Mouse (Mus musculus) heart, postnatal 10 days (tissue): ENCODE measurements around the gene Dpp6. TPM values are rescaled to one million over a fixed set of nuclear protein-coding genes. Genes with fewer than 3 reads are reported as not detected.

Source experiments
- DNase-seq, 2 experiments: peaks; one replicate each; pipeline ENCODE4 v3.0.0; 2021
- intact Hi-C: fragments of 180-260 bp; cut with DNase I; formaldehyde crosslinking; loops from one replicate; pipeline ENCODE4 v1.15.1; 2025
- total RNA-seq, 2 experiments: library from RNA; stranded (reverse); gene quantifications; 2 replicates each; pipeline ENCODE4 v1.2.3; 2021

Gene Dpp6
- total RNA-seq, 2 experiments from 2014 or later = 0.10 TPM; not detected in 1

GRCm38 (mm10) chr5:27191242-27191969 lies 374.4 kb downstream of the Dpp6 start:
- intact Hi-C loops = no loop called here
- no peak for DNase-seq

- intact Hi-C loops = no loop called here
These were observed 377.2 kb downstream of the Dpp6 start for GRCm38 (mm10) chr5:27194157-27194556.

GRCm38 (mm10) chr5:27194975-27195374 lies 378.0 kb downstream of the Dpp6 start:
- intact Hi-C loops = no loop called here

More at GRCm38 (mm10) chr5:27194157-27194556, 377.2 kb downstream of the Dpp6 start:
- no peak for DNase-seq

GRCm38 (mm10) chr5:27200581-27201341 lies 383.8 kb downstream of the Dpp6 start:
- DNase-seq = no peak
- intact Hi-C loops = no loop called here

More at GRCm38 (mm10) chr5:27194975-27195374, 378.0 kb downstream of the Dpp6 start:
- no peak for DNase-seq

- no peak for DNase-seq
- intact Hi-C loops = no loop called here
These were observed 386.1 kb downstream of the Dpp6 start for GRCm38 (mm10) chr5:27203131-27203530.

- intact Hi-C loops = no loop called here
These were observed 387.7 kb downstream of the Dpp6 start for GRCm38 (mm10) chr5:27204721-27205120.

GRCm38 (mm10) chr5:27205754-27206153 lies 388.8 kb downstream of the Dpp6 start:
- intact Hi-C loops = no loop called here
- no peak for DNase-seq

More at GRCm38 (mm10) chr5:27204721-27205120, 387.7 kb downstream of the Dpp6 start:
- no peak for DNase-seq

- DNase-seq = no peak
- intact Hi-C loops = no loop called here
These were observed 389.2 kb downstream of the Dpp6 start for GRCm38 (mm10) chr5:27206213-27206612.

GRCm38 (mm10) chr5:27220116-27220515 lies 403.1 kb downstream of the Dpp6 start:
- DNase-seq = no peak
- intact Hi-C loops = no loop called here

- DNase-seq = no peak
- intact Hi-C loops = no loop called here
These were observed 425.1 kb downstream of the Dpp6 start for GRCm38 (mm10) chr5:27242078-27242477.

- intact Hi-C loops = no loop called here
- DNase-seq = no peak
These were observed 426.2 kb downstream of the Dpp6 start for GRCm38 (mm10) chr5:27243226-27243625.

- DNase-seq = no peak
- intact Hi-C loops = no loop called here
These were observed 430.8 kb downstream of the Dpp6 start for GRCm38 (mm10) chr5:27247793-27248192.

GRCm38 (mm10) chr5:27248685-27249084 lies 431.7 kb downstream of the Dpp6 start:
- DNase-seq = no peak
- intact Hi-C loops = no loop called here

- DNase-seq = no peak
- intact Hi-C loops = no loop called here
These were observed 432.9 kb downstream of the Dpp6 start for GRCm38 (mm10) chr5:27249951-27250350.

GRCm38 (mm10) chr5:27250906-27251305 lies 433.9 kb downstream of the Dpp6 start:
- intact Hi-C loops = no loop called here
- no peak for DNase-seq

- no peak for DNase-seq
- intact Hi-C loops = no loop called here
These were observed 434.4 kb downstream of the Dpp6 start for GRCm38 (mm10) chr5:27251361-27251760.

- intact Hi-C loops = no loop called here
- no peak for DNase-seq
These were observed 438.2 kb downstream of the Dpp6 start for GRCm38 (mm10) chr5:27255247-27255646.

GRCm38 (mm10) chr5:27258636-27259035 lies 441.6 kb downstream of the Dpp6 start:
- no peak for DNase-seq
- intact Hi-C loops = no loop called here

GRCm38 (mm10) chr5:27261746-27262727 lies 445.0 kb downstream of the Dpp6 start:
- DNase-seq = no peak
- intact Hi-C loops = no loop called here

- no peak for DNase-seq
- intact Hi-C loops = no loop called here
These were observed 445.7 kb downstream of the Dpp6 start for GRCm38 (mm10) chr5:27262751-27263150.

- intact Hi-C loops = no loop called here
- DNase-seq = no peak
These were observed 448.3 kb downstream of the Dpp6 start for GRCm38 (mm10) chr5:27265281-27265680.
